Mouse (Mus musculus): ENCODE data around the gene Zfand2a. TPM values are rescaled to one million over a fixed set of nuclear protein-coding genes. Genes with fewer than 3 reads are reported as not detected.

Gene Zfand2a
- total RNA-seq, 1 experiment: 17.4 TPM

DNA sequence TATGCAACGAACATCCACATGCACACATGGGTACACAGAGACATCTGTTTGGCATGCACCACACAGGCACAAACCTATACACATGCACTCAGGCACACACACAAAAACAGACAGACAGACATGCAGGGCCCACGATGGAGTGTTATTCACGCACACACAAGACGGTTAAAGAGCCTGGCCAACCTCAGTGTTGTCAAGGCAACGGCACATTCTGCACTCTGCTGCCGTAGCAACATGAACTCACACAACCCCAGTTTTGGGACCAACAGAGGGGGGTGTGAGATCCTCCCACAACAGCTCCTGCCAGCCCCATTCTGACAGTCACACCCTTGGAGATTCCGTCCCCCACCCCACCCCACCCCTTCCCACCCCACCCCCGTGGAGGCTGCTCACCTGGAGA, 49.4 kb downstream of the Zfand2a start:
- Histone ChIP-seq H3K9ac (ENCODE audit: insufficient read depth, low read depth, low read length, poor library complexity, severe bottlenecking) (no peak overlapping the region), H3K9me3 (ENCODE audit: control insufficient read depth, insufficient read depth, low read depth, low read length) (no peaks in the 10 kb centered on the region), H3K36me3 (ENCODE audit: control insufficient read depth, insufficient read depth, low read length, poor library complexity, severe bottlenecking) (peaks cover 2% of the 10 kb centered on the region; the same call in 1 of the 2 replicates), H3K4me1 (ENCODE audit: control insufficient read depth in 2 of 2, insufficient read depth in 2 of 2, low read length in 2 of 2, poor library complexity in 1 of 2) (no peaks in the 10 kb centered on the region; a peak in 1 of 4 replicates), H3K4me3 (ENCODE audit: insufficient read depth in 1 of 2, low read depth in 1 of 2, low read length in 2 of 2, poor library complexity in 1 of 2, severe bottlenecking in 1 of 2) (no peak overlapping the region), H3K27ac (ENCODE audit: insufficient read depth, low read depth, low read length, poor library complexity, severe bottlenecking) (no peak overlapping the region)
- in situ Hi-C loops (cut with MboI; ENCODE audit: low sequenced_read_pairs in 2 of 2, unreplicated experiment in 2 of 2): no loop called here
- TF ChIP-seq CHD2 (IDR thresholded peaks at IDR 0.05; ENCODE audit: low read depth, low read length) (no peak), MAFK (IDR thresholded peaks at IDR 0.05; ENCODE audit: insufficient read depth, low read depth, low read length) (no peak), ZNF384 (IDR thresholded peaks at IDR 0.05; ENCODE audit: low read depth, low read length) (no peak), ZC3H11A (IDR thresholded peaks at IDR 0.05; ENCODE audit: borderline replicate concordance, low read depth, low read length) (no peak), HCFC1 (IDR thresholded peaks at IDR 0.05; ENCODE audit: borderline replicate concordance, insufficient read depth, low read length) (no peak)
- DNase-seq (ENCODE audit: low read depth, low spot score): no peak

DNA sequence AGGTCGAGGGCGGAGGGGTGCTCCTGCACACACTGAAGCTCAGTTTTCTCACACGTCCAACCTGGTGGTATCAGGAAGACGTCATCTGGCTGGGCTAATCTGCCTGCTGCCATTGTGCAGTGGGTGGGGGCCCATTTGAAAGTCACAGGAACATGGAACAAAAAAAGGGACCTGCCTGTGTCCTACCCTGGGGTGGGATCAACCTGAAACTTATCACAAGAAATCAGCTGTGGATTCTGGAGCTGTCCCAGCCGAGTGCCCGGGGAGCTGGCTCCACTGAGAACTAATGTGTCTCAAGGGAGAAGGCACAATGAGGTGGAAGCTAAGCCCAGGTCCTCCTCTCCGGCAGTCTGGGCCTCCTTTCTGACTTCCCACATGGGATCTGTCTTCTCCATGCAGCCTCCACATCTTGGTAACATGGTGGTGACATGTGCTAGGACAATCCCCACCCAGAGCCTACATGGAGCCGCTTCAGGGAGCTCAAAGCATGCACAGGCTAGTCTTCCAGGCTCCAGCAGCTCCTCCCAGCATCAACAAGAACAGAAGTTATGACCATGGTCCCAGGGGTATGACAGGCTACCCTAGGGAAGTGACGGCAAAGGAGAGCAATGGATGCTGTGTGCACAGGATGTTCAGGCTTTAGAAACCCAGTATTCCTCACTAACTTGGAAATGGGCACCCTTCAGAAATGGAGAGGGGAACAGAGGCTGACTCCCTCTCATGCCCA, 50.3 kb downstream of the Zfand2a start:
- H3K36me3 ChIP-seq (ENCODE audit: control insufficient read depth, insufficient read depth, low read length, poor library complexity, severe bottlenecking): peaks cover 2% of the 10 kb centered on the region; the same call in 1 of the 2 replicates
- H3K4me3 ChIP-seq (ENCODE audit: insufficient read depth in 1 of 2, low read depth in 1 of 2, low read length in 2 of 2, poor library complexity in 1 of 2, severe bottlenecking in 1 of 2): no peak overlapping the region
- no peak overlapping the region for H3K27ac ChIP-seq (ENCODE audit: insufficient read depth, low read depth, low read length, poor library complexity, severe bottlenecking)
- no peak for DNase-seq (ENCODE audit: low read depth, low spot score)
- in situ Hi-C loops (cut with MboI; ENCODE audit: low sequenced_read_pairs in 2 of 2, unreplicated experiment in 2 of 2): no loop called here
- TF ChIP-seq HCFC1 (IDR thresholded peaks at IDR 0.05; ENCODE audit: borderline replicate concordance, insufficient read depth, low read length) (no peak), ZC3H11A (IDR thresholded peaks at IDR 0.05; ENCODE audit: borderline replicate concordance, low read depth, low read length) (no peak), ZNF384 (IDR thresholded peaks at IDR 0.05; ENCODE audit: low read depth, low read length) (no peak), CHD2 (IDR thresholded peaks at IDR 0.05; ENCODE audit: low read depth, low read length) (no peak), MAFK (IDR thresholded peaks at IDR 0.05; ENCODE audit: insufficient read depth, low read depth, low read length) (no peak)
- H3K4me1 ChIP-seq (ENCODE audit: control insufficient read depth in 2 of 2, insufficient read depth in 2 of 2, low read length in 2 of 2, poor library complexity in 1 of 2): no peaks in the 10 kb centered on the region; a peak in 1 of 4 replicates
- no peak overlapping the region for H3K9ac ChIP-seq (ENCODE audit: insufficient read depth, low read depth, low read length, poor library complexity, severe bottlenecking)
- no peaks in the 10 kb centered on the region for H3K9me3 ChIP-seq (ENCODE audit: control insufficient read depth, insufficient read depth, low read depth, low read length)

DNA sequence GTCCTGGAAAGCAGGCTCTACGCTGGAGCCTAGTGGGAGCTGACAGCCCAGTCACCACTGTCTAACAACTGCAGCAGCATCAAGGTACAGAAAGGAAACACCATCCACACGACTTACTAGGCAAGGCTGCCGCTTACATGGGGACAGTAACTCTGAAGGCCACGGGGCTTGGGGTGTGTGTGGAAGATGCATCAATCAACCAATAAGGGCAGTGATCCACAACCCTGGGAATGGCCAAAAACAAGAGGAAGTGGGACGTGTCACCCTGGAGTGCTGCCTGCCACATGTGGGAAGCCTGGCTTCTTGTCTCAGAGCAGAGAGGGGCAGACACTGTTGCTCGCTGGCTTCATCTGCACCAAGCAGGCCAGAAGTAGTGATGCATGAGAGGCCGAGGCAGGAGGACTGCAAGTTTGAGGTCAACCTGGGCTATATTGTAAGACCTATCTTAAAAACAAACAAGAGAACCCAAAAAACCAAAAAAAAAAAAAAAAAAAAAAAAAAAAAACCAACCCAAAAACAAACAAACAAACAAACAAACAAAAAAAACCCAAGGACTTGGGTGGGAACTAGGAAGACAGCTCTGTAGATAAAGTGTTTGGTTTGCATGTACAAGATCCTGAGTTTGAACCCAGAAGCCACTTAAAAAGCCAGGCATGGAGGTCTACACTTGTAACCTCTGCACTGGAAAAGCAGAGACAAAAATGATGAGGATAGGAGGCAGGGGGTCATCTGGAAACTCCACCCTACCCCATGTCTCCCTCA, 51.4 kb downstream of the Zfand2a start:
- H3K9me3 ChIP-seq (ENCODE audit: control insufficient read depth, insufficient read depth, low read depth, low read length): no peaks in the 10 kb centered on the region
- H3K9ac ChIP-seq (ENCODE audit: insufficient read depth, low read depth, low read length, poor library complexity, severe bottlenecking): no peak overlapping the region
- peaks cover 0 to 2% of the 10 kb centered on the region in 2 experiments; a peak in 1 of 4 replicates for H3K4me1 ChIP-seq (ENCODE audit: control insufficient read depth in 2 of 2, insufficient read depth in 2 of 2, low read length in 2 of 2, poor library complexity in 1 of 2)
- in situ Hi-C loops (cut with MboI; ENCODE audit: low sequenced_read_pairs in 2 of 2, unreplicated experiment in 2 of 2): no loop called here
- TF ChIP-seq HCFC1 (IDR thresholded peaks at IDR 0.05; ENCODE audit: borderline replicate concordance, insufficient read depth, low read length) (no peak), ZNF384 (IDR thresholded peaks at IDR 0.05; ENCODE audit: low read depth, low read length) (peak; percentile 75)
- H3K36me3 ChIP-seq (ENCODE audit: control insufficient read depth, insufficient read depth, low read length, poor library complexity, severe bottlenecking): peaks cover 2% of the 10 kb centered on the region; the same call in 1 of the 2 replicates
- no peak overlapping the region for H3K27ac ChIP-seq (ENCODE audit: insufficient read depth, low read depth, low read length, poor library complexity, severe bottlenecking)
- DNase-seq (ENCODE audit: low read depth, low spot score): no peak
- no peak overlapping the region for H3K4me3 ChIP-seq (ENCODE audit: insufficient read depth in 1 of 2, low read depth in 1 of 2, low read length in 2 of 2, poor library complexity in 1 of 2, severe bottlenecking in 1 of 2)

DNA sequence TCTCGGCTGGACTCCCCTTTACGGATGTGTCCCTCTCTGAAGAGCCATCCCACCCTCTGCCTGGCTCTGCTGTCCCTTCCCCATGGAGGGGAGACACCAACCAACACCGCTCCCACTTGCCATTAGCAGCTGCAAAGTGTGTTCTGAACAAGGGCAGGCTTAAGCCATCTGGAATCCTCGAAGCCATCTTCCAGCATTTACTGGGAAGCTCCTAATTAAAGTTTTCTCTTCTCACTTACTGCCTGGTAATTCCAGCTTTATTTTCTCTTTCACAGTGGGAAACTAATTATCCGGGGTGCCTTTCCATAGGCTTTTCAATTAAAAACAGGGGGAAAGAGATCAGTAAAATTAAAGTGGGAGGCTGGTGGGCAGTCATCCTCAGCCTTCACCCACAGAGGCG, 52.0 kb downstream of the Zfand2a start:
- no peak overlapping the region for H3K27ac ChIP-seq (ENCODE audit: insufficient read depth, low read depth, low read length, poor library complexity, severe bottlenecking)
- H3K9me3 ChIP-seq (ENCODE audit: control insufficient read depth, insufficient read depth, low read depth, low read length): no peaks in the 10 kb centered on the region
- H3K4me3 ChIP-seq (ENCODE audit: insufficient read depth in 1 of 2, low read depth in 1 of 2, low read length in 2 of 2, poor library complexity in 1 of 2, severe bottlenecking in 1 of 2): no peak overlapping the region
- H3K36me3 ChIP-seq (ENCODE audit: control insufficient read depth, insufficient read depth, low read length, poor library complexity, severe bottlenecking): peaks cover 2% of the 10 kb centered on the region; the same call in 1 of the 2 replicates
- no peak overlapping the region for H3K9ac ChIP-seq (ENCODE audit: insufficient read depth, low read depth, low read length, poor library complexity, severe bottlenecking)
- H3K4me1 ChIP-seq (ENCODE audit: control insufficient read depth in 2 of 2, insufficient read depth in 2 of 2, low read length in 2 of 2, poor library complexity in 1 of 2): peaks cover 0 to 3% of the 10 kb centered on the region in 2 experiments; a peak in 1 of 4 replicates
- in situ Hi-C loops (cut with MboI; ENCODE audit: low sequenced_read_pairs in 2 of 2, unreplicated experiment in 2 of 2): no loop called here
- TF ChIP-seq HCFC1 (IDR thresholded peaks at IDR 0.05; ENCODE audit: borderline replicate concordance, insufficient read depth, low read length) (no peak), ZC3H11A (IDR thresholded peaks at IDR 0.05; ENCODE audit: borderline replicate concordance, low read depth, low read length) (no peak), ZNF384 (IDR thresholded peaks at IDR 0.05; ENCODE audit: low read depth, low read length) (no peak), MAFK (IDR thresholded peaks at IDR 0.05; ENCODE audit: insufficient read depth, low read depth, low read length) (no peak), CHD2 (IDR thresholded peaks at IDR 0.05; ENCODE audit: low read depth, low read length) (no peak)
- DNase-seq (ENCODE audit: low read depth, low spot score): no peak
